Mouse (Mus musculus) right cerebral cortex, adult 18-20 months (tissue): Measurements from ENCODE around the gene Srrm3.

Experiments
- DNase-seq: peaks from one replicate; pipeline ENCODE4 v3.0.0; 2022; ENCODE audit warnings: mixed read lengths

Srrm3 gene

DNA sequence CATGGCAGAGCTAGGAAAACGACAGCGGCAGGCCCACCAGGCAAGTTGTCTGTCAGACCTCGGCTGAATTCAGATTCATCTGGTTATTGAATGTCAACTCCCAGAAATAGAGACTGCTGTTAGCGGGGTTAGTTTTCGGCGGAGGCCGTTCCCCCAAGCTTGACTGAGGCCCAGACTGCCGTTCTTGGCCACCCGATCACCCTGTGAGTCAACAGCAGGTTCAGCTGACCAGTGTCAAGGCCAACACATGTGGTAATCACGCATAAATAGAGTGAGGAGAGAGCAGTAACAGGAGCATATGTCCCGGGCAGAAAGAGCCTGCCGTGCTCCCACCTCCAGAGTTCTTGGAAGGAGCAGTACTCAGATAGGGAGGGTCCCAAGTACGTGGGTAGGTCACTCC lies 100.6 kb downstream of the Srrm3 start:
- DNase-seq = no peak

GRCm38 (mm10) chr5:135908185-135908584 lies 101.5 kb downstream of the Srrm3 start:
- peak; percentile 78 for DNase-seq

- no peak for DNase-seq
Observed at GRCm38 (mm10) chr5:135908989-135909388, 102.3 kb downstream of the Srrm3 start.

GRCm38 (mm10) chr5:135909646-135910045 lies 103.0 kb downstream of the Srrm3 start:
- DNase-seq = no peak

DNA sequence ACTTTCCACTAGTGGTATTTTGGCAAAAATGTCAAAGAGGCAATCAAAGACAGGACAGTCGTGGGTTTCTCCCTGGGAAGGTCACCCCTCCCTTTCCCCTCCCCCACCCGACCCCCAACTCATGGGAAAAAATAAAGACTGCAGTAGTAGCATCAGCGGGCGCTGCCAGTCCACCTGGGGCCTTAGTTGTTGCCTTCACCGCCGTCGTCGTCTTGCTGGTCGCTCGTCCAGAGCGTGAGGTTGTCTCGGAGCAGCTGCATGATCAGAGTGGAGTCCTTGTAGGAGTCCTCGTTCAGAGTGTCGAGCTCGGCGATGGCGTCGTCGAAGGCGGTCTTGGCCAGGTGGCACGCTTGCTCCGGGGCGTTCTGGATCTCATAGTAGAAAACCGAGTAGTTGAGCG lies 104.1 kb downstream of the Srrm3 start:
- DNase-seq = no peak

- no peak for DNase-seq
Observed at GRCm38 (mm10) chr5:135911633-135912220, 105.0 kb downstream of the Srrm3 start.

- DNase-seq = no peak
Observed at GRCm38 (mm10) chr5:135913201-135913600, 106.5 kb downstream of the Srrm3 start.

DNA sequence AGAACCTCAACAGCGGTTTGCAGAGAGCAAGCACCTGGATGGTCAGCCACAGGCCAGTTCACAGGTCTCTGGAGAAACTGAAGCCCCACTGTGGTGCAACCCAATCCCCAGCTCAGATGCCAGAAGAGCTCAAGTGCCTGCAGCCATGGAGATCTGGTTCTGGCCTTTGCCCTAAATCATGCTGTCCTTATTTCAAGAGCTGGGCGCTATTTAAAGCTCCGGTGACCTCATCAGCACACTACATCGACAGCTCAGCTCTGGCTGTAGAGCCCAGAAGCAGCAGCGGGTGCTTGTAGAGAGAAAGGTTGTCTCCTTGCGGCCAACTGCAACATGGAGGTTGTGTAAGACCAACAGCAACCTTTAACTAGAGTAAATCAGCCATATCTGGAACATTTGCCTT lies 107.5 kb downstream of the Srrm3 start:
- no peak for DNase-seq

DNA sequence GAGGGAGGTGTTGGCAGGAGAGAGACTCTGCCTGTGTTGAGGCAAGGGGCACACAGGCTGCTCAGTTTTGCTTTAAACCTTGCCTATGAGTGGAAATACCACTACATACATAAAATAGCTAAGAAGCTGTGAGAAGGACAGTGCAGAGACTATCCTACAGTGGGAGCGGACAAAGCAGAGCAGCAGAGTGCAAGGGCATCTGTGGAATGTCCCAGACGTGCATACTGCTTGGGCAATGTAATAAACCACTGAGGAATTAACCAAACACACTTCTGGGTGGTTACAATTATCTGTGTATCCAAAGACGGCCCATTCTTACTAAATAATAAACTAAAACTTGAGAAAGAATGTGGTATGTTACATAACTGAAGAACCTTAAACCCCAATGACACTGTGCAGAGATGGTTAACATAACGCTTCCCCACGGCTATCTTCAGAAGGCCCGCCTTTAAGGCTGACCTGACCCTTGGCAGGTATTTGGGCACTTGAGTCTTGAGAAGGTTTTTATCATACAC lies 109.4 kb downstream of the Srrm3 start:
- DNase-seq = no peak

DNA sequence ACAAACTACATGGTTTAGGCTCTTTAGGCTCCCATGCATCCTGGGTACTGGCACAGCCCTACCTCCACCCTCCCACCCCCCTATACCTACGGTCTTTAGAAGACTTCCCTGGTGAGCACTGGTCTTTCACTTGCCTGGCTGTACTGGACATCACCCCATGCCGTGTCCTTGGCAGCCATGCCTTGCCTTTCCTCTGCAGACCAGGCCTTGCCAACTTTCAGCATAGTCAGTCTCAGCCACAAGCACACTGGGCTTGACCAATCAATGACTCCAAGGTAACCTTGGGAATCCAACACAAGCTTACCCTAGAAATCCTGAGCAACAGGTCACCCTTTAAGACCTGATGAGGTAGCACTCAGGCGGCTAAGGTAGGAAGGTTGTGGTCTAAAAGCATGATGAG lies 109.9 kb downstream of the Srrm3 start:
- DNase-seq = no peak

GRCm38 (mm10) chr5:135917327-135918058 lies 110.8 kb downstream of the Srrm3 start:
- no peak for DNase-seq

DNA sequence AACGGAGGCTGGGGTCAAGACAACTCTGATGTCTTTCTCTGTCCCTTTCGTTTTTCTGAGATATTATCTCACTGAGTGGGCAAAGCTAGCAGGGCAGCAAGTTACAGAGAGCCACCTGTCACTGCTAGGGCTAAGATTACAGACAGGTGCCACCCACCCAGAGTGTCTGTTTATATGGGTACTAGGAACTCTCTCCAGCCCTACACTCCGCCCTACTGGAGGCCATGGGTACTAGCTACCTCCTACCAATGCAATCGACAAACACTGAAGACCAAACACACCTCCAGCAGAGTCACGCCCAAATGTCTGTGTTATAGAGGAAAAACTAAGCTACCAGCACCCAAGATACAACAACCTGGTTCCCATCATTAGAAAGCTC lies 111.4 kb downstream of the Srrm3 start:
- DNase-seq = no peak

DNA sequence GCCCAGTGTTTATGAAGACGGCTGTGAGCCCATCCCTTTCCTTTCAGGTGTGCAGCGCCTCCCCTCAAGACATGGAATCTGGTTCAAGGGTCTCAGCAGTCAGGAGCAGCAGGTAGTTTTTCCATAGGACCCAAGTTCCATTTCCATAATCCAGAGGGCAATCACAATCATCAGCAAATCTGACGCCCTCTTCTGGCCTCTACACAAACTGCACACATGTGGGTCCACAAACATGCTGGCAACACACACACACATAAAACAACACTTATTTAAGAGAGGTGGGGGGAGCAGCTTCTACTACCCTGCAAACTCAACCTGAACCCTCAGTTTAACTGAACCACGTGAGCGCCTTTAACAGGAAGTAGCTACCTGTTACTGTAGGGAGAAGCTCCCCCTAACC lies 111.9 kb downstream of the Srrm3 start:
- no peak for DNase-seq

- no peak for DNase-seq
Observed at GRCm38 (mm10) chr5:135919902-135920301, 113.2 kb downstream of the Srrm3 start.

DNA sequence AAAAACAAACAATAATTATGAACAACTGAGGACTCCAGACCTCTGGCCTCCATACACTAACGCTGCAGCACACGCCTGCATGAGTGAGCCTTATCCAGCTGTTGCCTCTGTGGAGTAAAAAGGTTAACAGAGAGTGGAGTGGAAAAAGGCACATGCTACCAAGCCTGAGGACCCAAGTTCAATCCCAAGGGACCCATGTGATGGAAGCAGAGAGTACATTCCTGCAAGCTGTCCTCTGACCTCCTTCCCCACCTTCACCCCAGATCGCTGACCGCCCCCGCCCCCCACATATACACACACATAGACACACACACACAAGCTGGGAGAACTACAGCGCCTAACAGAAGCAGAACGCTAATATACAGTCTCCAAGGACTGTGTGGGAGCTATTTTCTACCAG lies 117.2 kb downstream of the Srrm3 start:
- DNase-seq = no peak
